ENCODE assay signal across 30 mouse cellular contexts in genomic region chr16:90863036-90863435, GRCm38 (mm10). TPM values are rescaled to one million over a fixed set of nuclear protein-coding genes. Genes with fewer than 3 reads are reported as not detected.
DNase-seq lines count a peak whose midpoint lies in the region; ATAC-seq and TF ChIP-seq lines count a peak whose summit lies in the region.
"Had no signal": no experiment of that assay in that cellular context is flagged by ENCODE, and none has a peak within 500 bp of the region (broad histone marks: within the 10 kb centered on the region; RNA-seq: fewer than 3 reads in every experiment).

No protein-coding gene starts in this region.

- TF ChIP-seq POLR2A in liver, adult 2 months (IDR thresholded peaks at IDR 0.05; ENCODE audit: extremely low read depth, insufficient read depth, low read length): no peak

- no peaks in the 10 kb centered on the region for H3K36me3 ChIP-seq in kidney, embryonic 16.5 days (ENCODE audit: insufficient read depth, low read length)
- no peaks in the 10 kb centered on the region for H3K36me3 ChIP-seq in kidney, embryonic 15.5 days
- H3K36me3 ChIP-seq in liver, adult 2 months (ENCODE audit: control insufficient read depth, insufficient read depth, low read length): no peaks in the 10 kb centered on the region
- no peaks in the 10 kb centered on the region for H3K36me3 ChIP-seq in liver, embryonic 12.5 days
- H3K36me3 ChIP-seq: embryonic facial prominence, embryonic 12.5 days; embryonic facial prominence, embryonic 15.5 days; heart, embryonic 12.5 days; heart, embryonic 15.5 days had no signal

- H3K27ac ChIP-seq in kidney, embryonic 16.5 days (ENCODE audit: low read length): no peak overlapping the region
- no peak overlapping the region for H3K27ac ChIP-seq in kidney, embryonic 15.5 days
- H3K27ac ChIP-seq in liver, adult 2 months (replicated peaks; ENCODE audit: insufficient read depth, low read depth, low read length): no peak overlapping the region
- H3K27ac ChIP-seq in liver, embryonic 12.5 days: no peak overlapping the region
- H3K27ac ChIP-seq: embryonic facial prominence, embryonic 12.5 days; embryonic facial prominence, embryonic 15.5 days; gastrocnemius, adult 2 months; heart, embryonic 15.5 days; hindbrain, embryonic 14.5 days; hindbrain, postnatal 0 days had no signal

- no peak for ATAC-seq in kidney, embryonic 16.5 days (ENCODE audit: low FRiP score, low TSS enrichment)
- no peak for ATAC-seq in kidney, embryonic 15.5 days (replicated peaks; ENCODE audit: low FRiP score)
- no peak for ATAC-seq in liver, embryonic 12.5 days
- ATAC-seq: CD4-positive, CD25-positive, alpha-beta regulatory T cell, adult 4 months; forebrain, embryonic 14.5 days; forebrain, postnatal 0 days; hindbrain, postnatal 0 days; Patski had no signal

- peak; percentile 59 for DNase-seq in kidney, adult 11 months
- DNase-seq in kidney, adult 8-10 months: peak; percentile 25 to 58
- DNase-seq in liver, adult 2 months (ENCODE audit: extremely low read depth, low read depth, low spot score): peak; percentile 88
- DNase-seq in adipocyte (ENCODE audit: low spot score): peak; percentile 75
- no peak for DNase-seq in lung, postnatal 36 days
- DNase-seq: adrenal gland, adult 2 months; adrenal gland, postnatal 14 days; cerebellum, adult 11 months; cerebellum, adult 2 months; cerebellum, adult 9-11 months; cerebellum, postnatal 25 days; forebrain, postnatal 0 days; gastrocnemius, adult 2 months; gastrocnemius, postnatal 14 days; heart, adult 18-20 months; heart, postnatal 10 days; heart, postnatal 4 days had no signal

- H3K4me1 ChIP-seq in kidney, embryonic 16.5 days (ENCODE audit: insufficient read depth, low read length): no peaks in the 10 kb centered on the region
- peaks cover 9% of the 10 kb centered on the region for H3K4me1 ChIP-seq in kidney, embryonic 15.5 days
- H3K4me1 ChIP-seq in liver, adult 2 months (ENCODE audit: control insufficient read depth, insufficient read depth, low read length): peaks cover 12% of the 10 kb centered on the region
- H3K4me1 ChIP-seq in liver, embryonic 12.5 days: no peaks in the 10 kb centered on the region

- H3K9ac ChIP-seq in kidney, embryonic 16.5 days (replicated peaks; ENCODE audit: low read length): no peak overlapping the region
- no peak overlapping the region for H3K9ac ChIP-seq in kidney, embryonic 15.5 days
- H3K9ac ChIP-seq in liver, adult 2 months (ENCODE audit: low read depth, low read length): no peak overlapping the region
- no peak overlapping the region for H3K9ac ChIP-seq in liver, embryonic 12.5 days
- H3K9ac ChIP-seq: embryonic facial prominence, embryonic 12.5 days; embryonic facial prominence, embryonic 15.5 days; forebrain, postnatal 0 days; heart, embryonic 12.5 days; heart, embryonic 15.5 days; hindbrain, embryonic 14.5 days had no signal

- WGBS in kidney, embryonic 16.5 days: 63% methylated on average over 3 of the region's 3 CpGs
- 74% methylated on average over 3 of the region's 3 CpGs for WGBS in kidney, embryonic 15.5 days
- 14% methylated on average over 3 of the region's 3 CpGs for WGBS in liver, adult 2 months
- WGBS in liver, embryonic 12.5 days (ENCODE audit: insufficient replicate concordance): 47% methylated on average over 3 of the region's 3 CpGs

- no peak overlapping the region for H3K4me2 ChIP-seq in kidney, embryonic 16.5 days (replicated peaks; ENCODE audit: low read depth, low read length)
- no peak overlapping the region for H3K4me2 ChIP-seq in kidney, embryonic 15.5 days
- H3K4me2 ChIP-seq in liver, embryonic 12.5 days: no peak overlapping the region
- H3K4me2 ChIP-seq: embryonic facial prominence, embryonic 12.5 days; embryonic facial prominence, embryonic 15.5 days; heart, embryonic 12.5 days; heart, embryonic 15.5 days; hindbrain, embryonic 14.5 days had no signal

- no peak overlapping the region for H3K4me3 ChIP-seq in kidney, embryonic 16.5 days (ENCODE audit: low read length)
- H3K4me3 ChIP-seq in kidney, embryonic 15.5 days (replicated peaks): no peak overlapping the region
- no peak overlapping the region for H3K4me3 ChIP-seq in liver, adult 2 months (ENCODE audit: insufficient read depth, low read depth, low read length)
- no peak overlapping the region for H3K4me3 ChIP-seq in liver, embryonic 12.5 days
- H3K4me3 ChIP-seq: embryonic facial prominence, embryonic 12.5 days; embryonic facial prominence, embryonic 15.5 days; gastrocnemius, adult 2 months; heart, embryonic 12.5 days; heart, embryonic 15.5 days had no signal

- H3K79me2 ChIP-seq in liver, adult 2 months (ENCODE audit: control insufficient read depth, insufficient read depth, low read length): no peaks in the 10 kb centered on the region

- no peaks in the 10 kb centered on the region for H3K9me3 ChIP-seq in kidney, embryonic 16.5 days (ENCODE audit: low read length)
- H3K9me3 ChIP-seq in kidney, embryonic 15.5 days (replicated peaks): no peaks in the 10 kb centered on the region
- no peaks in the 10 kb centered on the region for H3K9me3 ChIP-seq in liver, embryonic 12.5 days (replicated peaks)
- H3K9me3 ChIP-seq: embryonic facial prominence, embryonic 12.5 days; embryonic facial prominence, embryonic 15.5 days; heart, embryonic 12.5 days; heart, embryonic 15.5 days had no signal

- no peaks in the 10 kb centered on the region for H3K27me3 ChIP-seq in kidney, embryonic 16.5 days (ENCODE audit: insufficient read depth, low read length)
- no peaks in the 10 kb centered on the region for H3K27me3 ChIP-seq in kidney, embryonic 15.5 days
- H3K27me3 ChIP-seq in liver, adult 2 months (ENCODE audit: control insufficient read depth, insufficient read depth, low read length): no peaks in the 10 kb centered on the region
- H3K27me3 ChIP-seq in liver, embryonic 12.5 days (replicated peaks): peaks cover 26% of the 10 kb centered on the region
- H3K27me3 ChIP-seq: embryonic facial prominence, embryonic 12.5 days; embryonic facial prominence, embryonic 15.5 days; heart, embryonic 12.5 days; heart, embryonic 15.5 days; Patski had no signal

- no peak for TF ChIP-seq CTCF in liver, adult 2 months (IDR thresholded peaks at IDR 0.05; ENCODE audit: low read depth, low read length)

RNA-seq across cellular contexts. Expression of gene Eva1c, which starts 36.5 kb away (rescaled TPM):
- polyA plus RNA-seq in kidney, embryonic 16.5 days (2015; fragmentation: Nextera tagmentation; extraction: Ambion mirVana): 0.64 and 0.82 TPM in 2 replicates
- 0.64 and 0.91 TPM in 2 replicates for polyA plus RNA-seq in kidney, embryonic 15.5 days (2015; fragmentation: Nextera tagmentation; extraction: Ambion mirVana)
- total RNA-seq in liver, adult 2 months (2014; rRNA removed): 0.37 and 0.47 TPM in 2 replicates
- 0.11 and 0.38 TPM in 2 replicates for polyA plus RNA-seq in liver, adult 2 months (2012; rRNA removed)
- polyA plus RNA-seq in liver, embryonic 12.5 days (2016; fragmentation: Nextera tagmentation; extraction: Ambion mirVana): 0.11 and 0.30 TPM in 2 replicates
- total RNA-seq: common myeloid progenitor, adult 5-6 weeks had no signal
- polyA plus RNA-seq: CD4-positive, CD25-positive, alpha-beta regulatory T cell, adult 4 months had no signal

RNA-seq across cellular contexts. Expression of gene Urb1, which starts 52.8 kb away (rescaled TPM):
- polyA plus RNA-seq in kidney, embryonic 16.5 days (2015; fragmentation: Nextera tagmentation; extraction: Ambion mirVana): 8.5 and 9.6 TPM in 2 replicates
- 8.7 and 9.0 TPM in 2 replicates for polyA plus RNA-seq in kidney, embryonic 15.5 days (2015; fragmentation: Nextera tagmentation; extraction: Ambion mirVana)
- total RNA-seq in liver, adult 2 months (2014; rRNA removed): 2.7 and 3.0 TPM in 2 replicates
- 1.5 and 1.9 TPM in 2 replicates for polyA plus RNA-seq in liver, adult 2 months (2012; rRNA removed)
- 9.7 and 10.3 TPM in 2 replicates for polyA plus RNA-seq in liver, embryonic 12.5 days (2016; fragmentation: Nextera tagmentation; extraction: Ambion mirVana)
